Mouse (Mus musculus): Measurements from ENCODE around the gene Tpm1. TPM values are rescaled to one million over a fixed set of nuclear protein-coding genes. Genes with fewer than 3 reads are reported as not detected.

The Tpm1 gene
- 43.1 to 47.5 TPM (median 43.3 TPM) in 4 replicates for total RNA-seq (2023)

GRCm38 (mm10) chr9:67049086-67049824 lies at the start of gene Tpm1:
Tpm1 (minus strand) TSS chr9:67049406.

GRCm38 (mm10) chr9:66975239-66975645 lies 74.0 kb downstream of the Tpm1 start, which contains the start of gene Lactb:
Lactb (minus strand) TSS chr9:66975484.

Other genes starting within 250 kb of the Tpm1 start
- gene Aph1c, start 214.7 kb downstream of the Tpm1 start, total RNA-seq (2023): 0.63 to 1.1 TPM (median 0.88 TPM) in 4 replicates
- 33.2 to 36.0 TPM (median 34.1 TPM) in 4 replicates for gene Rab8b, start 129.7 kb downstream of the Tpm1 start, total RNA-seq (2023)
- 37.7 to 55.3 TPM (median 50.2 TPM) in 4 replicates for gene Rps27l, start 103.3 kb downstream of the Tpm1 start, total RNA-seq (2023)
- gene Lactb, start 73.9 kb downstream of the Tpm1 start, total RNA-seq (2023): 26.0 to 32.9 TPM (median 29.5 TPM) in 4 replicates